Mouse (Mus musculus) liver, embryonic 16.5 days (tissue): ENCODE measurements at regions not wholly inside any gene's neighbourhood (a gene's known extent, or its start where the extent isn't known, plus 50 kb on each side); places are given as distances from the start of the nearest gene placed in this dataset.

Source experiments
- ATAC-seq: fragments of 200-750 bp; cut with Nextera tagmentation; 2 replicates; pipeline ENCODE4 v1.8.0; 2017; ENCODE audit warnings: low read depth, mild to moderate bottlenecking, moderate number of reproducible peaks, moderate library complexity
- H3K27ac ChIP-seq: fragments of 300-500 bp; sonication (generic); 2 replicates; pipeline ENCODE4 v1.5.1; 2014; ENCODE audit warnings: mild to moderate bottlenecking, low read length
- H3K27me3 ChIP-seq: fragments of 300-500 bp; sonication (generic); 2 replicates; pipeline ENCODE4 v1.6.1; 2014; ENCODE audit warnings: low read depth, low read length, mixed read lengths; ENCODE audit not compliant: control insufficient read depth, insufficient read depth
- H3K36me3 ChIP-seq: fragments of 300-500 bp; sonication (generic); 2 replicates; pipeline ENCODE4 v1.6.1; 2014; ENCODE audit warnings: mild to moderate bottlenecking; ENCODE audit not compliant: control insufficient read depth, insufficient read depth
- H3K4me1 ChIP-seq: fragments of 300-500 bp; sonication (generic); 2 replicates; pipeline ENCODE4 v1.6.1; 2014; ENCODE audit warnings: low read depth, low read length, mixed read lengths; ENCODE audit not compliant: control insufficient read depth
- H3K4me2 ChIP-seq: fragments of 300-500 bp; sonication (generic); 2 replicates; pipeline ENCODE4 v1.6.1; 2014; ENCODE audit warnings: low read depth, low read length, mixed read lengths
- H3K4me3 ChIP-seq: fragments of 300-500 bp; sonication (generic); 2 replicates; pipeline ENCODE4 v1.5.1; 2014; ENCODE audit warnings: low read depth, mild to moderate bottlenecking, low read length
- H3K9ac ChIP-seq: fragments of 300-500 bp; sonication (generic); 2 replicates; pipeline ENCODE4 v1.6.1; 2014; ENCODE audit warnings: low read depth, low read length
- H3K9me3 ChIP-seq: fragments of 300-500 bp; sonication (generic); replicated peaks from 2 replicates; pipeline ENCODE4 v1.6.1; 2016; ENCODE audit warnings: low read length; ENCODE audit not compliant: control insufficient read depth
- WGBS: fragments of 180-500 bp; shearing (Covaris S2); extraction: QIAGEN DNeasy Blood & Tissue Kit; methylation state at CpG from one replicate; pipeline ENCODE4 v1.1.7; 2014; ENCODE audit not compliant: insufficient replicate concordance; 5-methylcytosine and 5-hydroxymethylcytosine counted together

DNA sequence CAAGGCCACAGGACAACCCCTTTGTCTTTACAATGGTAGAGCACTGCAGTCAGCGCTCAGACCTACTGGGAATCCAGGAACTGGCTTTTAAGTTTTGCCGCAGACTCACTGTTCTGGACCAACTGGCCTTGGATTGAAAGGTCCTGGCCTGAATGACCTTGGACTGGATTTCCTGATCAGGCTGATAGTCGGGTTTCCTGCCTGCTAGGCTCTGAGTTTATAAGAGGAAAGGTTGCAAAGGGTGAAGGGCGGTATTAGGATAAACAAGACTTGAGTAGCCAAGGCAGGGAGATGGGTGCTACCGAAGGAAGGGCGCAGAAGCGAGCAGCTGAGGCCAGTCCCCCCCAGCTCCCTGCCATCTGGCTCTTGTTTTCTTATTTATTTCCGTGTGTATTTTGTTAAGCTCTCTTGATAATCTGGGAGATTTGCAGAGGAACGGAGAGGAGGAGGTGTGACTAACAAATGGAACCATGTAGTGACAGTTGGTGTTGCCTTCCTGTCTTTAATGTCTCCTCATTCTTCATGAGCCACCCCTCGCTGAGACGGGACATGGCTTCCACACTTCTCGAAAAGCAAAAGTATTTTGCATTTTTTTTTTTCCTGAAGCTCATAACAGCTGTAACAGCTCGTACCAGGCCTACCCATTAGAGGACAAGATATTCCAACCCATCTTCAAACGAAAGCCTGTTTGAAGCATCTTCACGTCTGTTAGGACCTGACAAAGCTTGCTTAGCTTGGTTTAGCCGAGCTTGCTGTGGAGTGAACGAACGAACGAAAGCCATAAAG is 158.7 kb upstream of the Nrip1 start:
- Histone ChIP-seq H3K4me1 (no peaks in the 10 kb centered on the region; the same call in none of the 2 replicates), H3K4me3 (no peak overlapping the region), H3K4me2 (peak overlapping the region; percentile 18; the same call in 1 of the 2 replicates), H3K27me3 (no peaks in the 10 kb centered on the region), H3K9ac (no peak overlapping the region), H3K27ac (no peak overlapping the region), H3K9me3 (no peaks in the 10 kb centered on the region), H3K36me3 (no peaks in the 10 kb centered on the region)
- WGBS: 28% methylated on average over 19 of the region's 19 CpGs
- ATAC-seq: no peak

DNA sequence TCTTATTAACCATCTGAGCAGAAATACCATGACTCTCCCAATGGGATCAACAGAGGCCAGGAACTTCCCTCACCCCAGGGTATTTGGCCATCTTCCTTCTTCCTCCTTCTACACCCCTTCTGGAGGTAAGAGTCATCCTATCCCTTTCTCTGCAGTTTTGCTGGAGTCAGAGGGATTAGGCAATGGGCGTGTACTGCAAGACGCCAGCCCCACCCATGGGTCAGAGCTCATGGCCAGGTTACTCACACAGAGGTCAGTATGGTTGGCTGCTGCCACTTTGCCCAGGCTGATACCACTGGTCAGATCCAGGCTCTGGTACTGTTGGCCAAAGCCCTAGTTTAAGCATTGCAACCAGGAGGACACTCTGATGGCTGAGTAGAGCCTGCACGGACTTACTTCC is 157.3 kb upstream of the Nrip1 start:
- H3K4me1 ChIP-seq: no peaks in the 10 kb centered on the region; the same call in none of the 2 replicates
- no peak overlapping the region for H3K27ac ChIP-seq
- no peak overlapping the region for H3K4me2 ChIP-seq
- no peak overlapping the region for H3K4me3 ChIP-seq
- no peak overlapping the region for H3K9ac ChIP-seq
- 81% methylated on average over 3 of the region's 3 CpGs for WGBS
- no peaks in the 10 kb centered on the region for H3K36me3 ChIP-seq
- no peak for ATAC-seq
- H3K9me3 ChIP-seq: no peaks in the 10 kb centered on the region
- H3K27me3 ChIP-seq: no peaks in the 10 kb centered on the region

DNA sequence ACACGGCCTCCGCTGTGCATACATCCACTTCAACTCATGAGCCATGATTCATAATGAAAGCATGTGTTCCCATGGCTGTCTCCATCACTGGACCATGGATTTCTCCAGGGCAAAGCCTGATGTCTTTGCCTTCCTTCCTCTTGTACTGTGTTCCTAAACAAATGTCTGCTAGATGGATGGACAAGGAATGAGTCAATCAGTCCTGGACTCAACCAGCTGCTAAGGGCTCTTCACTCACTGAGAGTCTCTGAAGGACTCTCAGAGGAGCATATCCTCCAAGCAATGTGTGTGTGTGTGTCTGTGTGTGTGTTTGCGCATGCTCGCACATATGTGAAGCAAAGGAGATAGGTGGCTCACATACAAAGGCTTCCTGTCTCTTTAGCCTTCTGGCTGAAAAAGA is 156.0 kb upstream of the Nrip1 start:
- Histone ChIP-seq H3K4me2 (no peak overlapping the region), H3K9me3 (no peaks in the 10 kb centered on the region), H3K4me1 (no peaks in the 10 kb centered on the region; the same call in none of the 2 replicates), H3K9ac (no peak overlapping the region), H3K36me3 (no peaks in the 10 kb centered on the region), H3K27ac (no peak overlapping the region), H3K4me3 (no peak overlapping the region), H3K27me3 (no peaks in the 10 kb centered on the region)
- 87% methylated on average over 4 of the region's 4 CpGs for WGBS
- ATAC-seq: no peak

DNA sequence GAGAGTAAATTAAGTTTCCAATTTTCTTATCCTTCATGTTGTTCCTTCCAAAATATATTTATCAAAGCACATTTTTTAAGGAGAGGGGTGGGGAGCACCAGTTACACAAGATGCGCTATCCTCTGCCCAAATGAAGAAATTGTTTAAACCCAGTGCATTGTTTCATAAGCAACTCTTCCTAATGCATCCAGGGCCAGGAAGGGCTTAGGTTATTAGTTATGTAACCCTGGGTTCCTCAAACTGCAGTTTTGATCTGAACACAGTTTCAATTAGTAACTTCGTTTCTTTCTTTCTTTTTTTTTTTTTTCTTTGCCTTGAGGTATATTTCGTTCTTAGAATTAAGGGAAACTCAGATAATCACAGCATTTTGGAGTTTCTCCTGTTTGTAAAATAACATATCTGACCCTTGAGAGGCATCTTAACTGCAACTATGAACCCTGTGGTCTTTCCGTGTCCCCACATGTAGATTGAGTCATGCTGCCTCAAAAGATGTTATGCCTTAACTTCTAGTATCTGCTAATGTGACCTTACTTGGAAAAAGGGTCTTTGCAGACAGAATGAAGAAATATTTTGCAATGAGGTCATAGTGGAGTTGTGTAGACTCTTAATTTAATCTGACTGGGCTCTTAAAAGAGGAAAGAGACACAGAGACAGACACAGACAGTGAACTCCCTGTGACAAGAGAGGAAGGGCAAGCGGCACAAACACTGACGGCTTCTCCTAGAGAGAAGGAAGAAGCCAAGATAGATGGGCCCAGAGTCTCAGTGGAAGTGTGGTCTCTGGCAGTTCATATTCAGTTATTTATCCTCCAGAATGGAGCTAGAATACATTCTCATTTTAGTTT is 153.7 kb upstream of the Nrip1 start:
- no peak overlapping the region for H3K4me2 ChIP-seq
- no peaks in the 10 kb centered on the region for H3K36me3 ChIP-seq
- ATAC-seq: no peak
- no peak overlapping the region for H3K27ac ChIP-seq
- WGBS: 43% methylated on average over 6 of the region's 6 CpGs
- no peaks in the 10 kb centered on the region for H3K9me3 ChIP-seq
- no peak overlapping the region for H3K4me3 ChIP-seq
- no peak overlapping the region for H3K9ac ChIP-seq
- H3K4me1 ChIP-seq: no peaks in the 10 kb centered on the region; the same call in none of the 2 replicates
- no peaks in the 10 kb centered on the region for H3K27me3 ChIP-seq

DNA sequence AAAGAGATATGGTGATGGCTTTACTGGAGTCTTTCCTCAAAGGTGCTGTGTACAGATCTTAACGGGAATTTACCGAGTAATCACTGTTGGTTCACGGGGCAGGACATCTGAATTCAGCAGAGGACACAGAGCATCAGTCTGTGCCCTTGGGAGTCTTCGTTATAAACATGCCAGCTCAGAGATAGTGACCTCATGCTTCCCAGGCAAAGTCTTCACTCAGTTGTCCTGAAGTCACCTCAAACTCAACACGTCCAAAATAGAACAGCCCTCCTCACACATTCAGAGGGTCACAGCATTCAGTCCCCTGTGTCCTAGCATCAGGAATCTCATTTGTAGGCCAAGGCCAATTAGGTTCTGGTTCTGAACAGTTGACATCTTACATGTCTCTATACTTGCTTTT is 151.9 kb upstream of the Nrip1 start:
- ATAC-seq: no peak
- 66% methylated on average over 5 of the region's 5 CpGs for WGBS

DNA sequence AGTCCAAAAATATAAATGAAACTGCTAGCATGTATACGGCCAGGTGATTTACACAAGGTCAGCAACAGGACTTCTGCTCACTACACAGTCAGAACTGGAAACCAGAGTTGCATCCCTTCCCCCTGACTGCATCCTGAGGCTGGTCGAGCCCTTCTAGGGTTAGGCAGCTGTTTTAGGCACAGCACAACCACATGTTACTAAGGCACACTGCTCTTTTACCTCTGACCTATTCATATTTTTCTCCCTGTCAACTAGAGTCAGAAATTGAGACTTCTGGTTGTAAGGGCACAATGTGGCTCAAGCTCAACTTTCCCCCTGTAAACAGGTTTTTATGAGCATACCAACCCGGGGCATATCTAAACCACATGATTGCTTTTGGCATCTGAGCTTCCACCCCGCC is 151.3 kb upstream of the Nrip1 start:
- WGBS: 59% methylated on average over 4 of the region's 4 CpGs

More for the DNA sequence above, 151.9 kb upstream of the Nrip1 start:
- H3K9me3 ChIP-seq: no peaks in the 10 kb centered on the region
- no peak overlapping the region for H3K4me2 ChIP-seq
- no peaks in the 10 kb centered on the region for H3K36me3 ChIP-seq
- H3K27ac ChIP-seq: no peak overlapping the region
- H3K4me1 ChIP-seq: no peaks in the 10 kb centered on the region
- H3K27me3 ChIP-seq: no peaks in the 10 kb centered on the region
- no peak overlapping the region for H3K4me3 ChIP-seq
- no peak overlapping the region for H3K9ac ChIP-seq

DNA sequence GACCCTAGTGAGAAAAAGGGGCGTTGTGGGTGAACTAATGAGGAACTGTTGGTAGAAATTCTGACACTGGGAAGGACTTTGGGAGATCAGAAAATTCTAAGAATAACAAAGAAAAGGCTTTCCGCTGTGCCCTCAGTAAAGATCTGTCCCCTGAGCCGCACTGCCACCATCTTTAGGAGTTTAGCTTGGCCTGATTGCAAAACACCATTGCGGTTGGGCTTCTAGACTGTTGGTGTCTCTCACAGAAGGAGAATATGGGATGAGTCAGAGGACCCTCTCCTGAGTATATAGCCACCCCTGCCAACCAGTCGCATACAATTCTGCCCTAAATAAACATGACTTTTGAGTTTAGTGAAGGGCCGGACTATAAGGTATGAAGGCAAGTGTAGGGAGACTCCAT is 147.5 kb upstream of the Nrip1 start:
- Histone ChIP-seq H3K9me3 (no peaks in the 10 kb centered on the region), H3K27ac (no peak overlapping the region), H3K4me1 (no peaks in the 10 kb centered on the region), H3K9ac (no peak overlapping the region), H3K4me2 (no peak overlapping the region), H3K4me3 (no peak overlapping the region), H3K36me3 (no peaks in the 10 kb centered on the region), H3K27me3 (no peaks in the 10 kb centered on the region)
- WGBS: 69% methylated on average over 6 of the region's 6 CpGs
- ATAC-seq: no peak

More for the DNA sequence above, 151.3 kb upstream of the Nrip1 start:
- Histone ChIP-seq H3K36me3 (no peaks in the 10 kb centered on the region), H3K27ac (no peak overlapping the region), H3K9me3 (no peaks in the 10 kb centered on the region), H3K4me3 (no peak overlapping the region), H3K9ac (no peak overlapping the region), H3K27me3 (no peaks in the 10 kb centered on the region), H3K4me2 (no peak overlapping the region), H3K4me1 (no peaks in the 10 kb centered on the region)
- ATAC-seq: no peak

DNA sequence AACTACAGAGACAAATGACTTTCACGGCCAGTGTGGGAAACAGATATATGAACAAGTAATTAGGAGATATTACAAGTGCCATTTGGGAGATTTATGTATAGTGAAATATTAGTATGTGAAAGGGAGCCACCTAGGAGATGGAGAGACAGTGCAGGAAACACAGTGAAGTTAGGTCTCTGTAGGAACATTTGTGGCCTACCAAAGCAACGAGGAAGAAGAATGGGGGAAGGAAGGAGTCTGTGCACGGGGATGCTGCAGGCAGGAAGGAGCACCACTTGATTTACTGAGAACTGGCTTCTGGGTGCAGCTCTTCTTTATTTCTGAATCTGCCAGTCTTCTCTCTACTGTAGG is 147.0 kb upstream of the Nrip1 start:
- Histone ChIP-seq H3K4me1 (no peaks in the 10 kb centered on the region), H3K4me3 (no peak overlapping the region), H3K27me3 (no peaks in the 10 kb centered on the region), H3K4me2 (no peak overlapping the region), H3K36me3 (no peaks in the 10 kb centered on the region), H3K9ac (no peak overlapping the region), H3K27ac (no peak overlapping the region), H3K9me3 (no peaks in the 10 kb centered on the region)
- 41% methylated on average over 3 of the region's 3 CpGs for WGBS
- no peak for ATAC-seq
